Mouse (Mus musculus): ENCODE measurements around the gene Prkd2. TPM values are rescaled to one million over a fixed set of nuclear protein-coding genes. Genes with fewer than 3 reads are reported as not detected.

Prkd2 gene
- polyA plus RNA-seq, 1 experiment from 2014 or later = 23.3 TPM

GRCm38 (mm10) chr7:16912360-16912759 lies 69.7 kb downstream of the Prkd2 start:
- Histone ChIP-seq H3K4me1 (replicated peaks; ENCODE audit: control insufficient read depth, insufficient read depth, low read length) (peaks cover 7% of the 10 kb centered on the region), H3K9me3 (ENCODE audit: control insufficient read depth, low read length) (no peaks in the 10 kb centered on the region), H3K4me2 (ENCODE audit: low read depth, low read length) (no peak overlapping the region), H3K36me3 (ENCODE audit: control insufficient read depth, insufficient read depth, low read length) (peaks cover 12% of the 10 kb centered on the region), H3K9ac (ENCODE audit: low read length) (no peak overlapping the region), H3K27ac (ENCODE audit: low read length) (no peak overlapping the region), H3K4me3 (ENCODE audit: low read length) (no peak overlapping the region), H3K27me3 (ENCODE audit: control insufficient read depth, insufficient read depth, low read depth, low read length) (0 out of 2 replicates have a peak, but pooled peaks cover 3% of the 10 kb centered on the region)
- no peak for ATAC-seq (ENCODE audit: low read depth)
- WGBS = 51% methylated on average over 6 of the region's 6 CpGs

GRCm38 (mm10) chr7:16913806-16914452 lies 71.2 kb downstream of the Prkd2 start:
- Histone ChIP-seq H3K4me3 (ENCODE audit: low read length) (no peak overlapping the region), H3K36me3 (ENCODE audit: control insufficient read depth, insufficient read depth, low read length) (peaks cover 21% of the 10 kb centered on the region), H3K27me3 (ENCODE audit: control insufficient read depth, insufficient read depth, low read depth, low read length) (no peaks in the 10 kb centered on the region), H3K4me2 (ENCODE audit: low read depth, low read length) (no peak overlapping the region), H3K4me1 (replicated peaks; ENCODE audit: control insufficient read depth, insufficient read depth, low read length) (peaks cover 9% of the 10 kb centered on the region), H3K27ac (ENCODE audit: low read length) (no peak overlapping the region), H3K9ac (ENCODE audit: low read length) (0 out of 2 replicates have a peak overlapping the region, but pooled peaks have one; percentile 17), H3K9me3 (ENCODE audit: control insufficient read depth, low read length) (no peaks in the 10 kb centered on the region)
- ATAC-seq (ENCODE audit: low read depth) = peak; percentile 61
- 34% methylated on average over 10 of the region's 10 CpGs for WGBS

- WGBS = 82% methylated on average over 18 of the region's 18 CpGs
- Histone ChIP-seq H3K27ac (ENCODE audit: low read length) (no peak overlapping the region), H3K9me3 (ENCODE audit: control insufficient read depth, low read length) (no peaks in the 10 kb centered on the region), H3K9ac (ENCODE audit: low read length) (no peak overlapping the region), H3K4me3 (ENCODE audit: low read length) (no peak overlapping the region), H3K4me2 (ENCODE audit: low read depth, low read length) (no peak overlapping the region), H3K36me3 (ENCODE audit: control insufficient read depth, insufficient read depth, low read length) (peaks cover 23% of the 10 kb centered on the region), H3K27me3 (ENCODE audit: control insufficient read depth, insufficient read depth, low read depth, low read length) (no peaks in the 10 kb centered on the region), H3K4me1 (replicated peaks; ENCODE audit: control insufficient read depth, insufficient read depth, low read length) (peaks cover 10% of the 10 kb centered on the region)
- no peak for ATAC-seq (ENCODE audit: low read depth)
These were observed 72.0 kb downstream of the Prkd2 start for GRCm38 (mm10) chr7:16914453-16915343.

GRCm38 (mm10) chr7:16915461-16916340 lies 73.0 kb downstream of the Prkd2 start:
- Histone ChIP-seq H3K9me3 (ENCODE audit: control insufficient read depth, low read length) (no peaks in the 10 kb centered on the region), H3K27me3 (ENCODE audit: control insufficient read depth, insufficient read depth, low read depth, low read length) (no peaks in the 10 kb centered on the region), H3K4me1 (replicated peaks; ENCODE audit: control insufficient read depth, insufficient read depth, low read length) (peaks cover 16% of the 10 kb centered on the region), H3K4me2 (ENCODE audit: low read depth, low read length) (no peak overlapping the region), H3K36me3 (ENCODE audit: control insufficient read depth, insufficient read depth, low read length) (peaks cover 23% of the 10 kb centered on the region), H3K9ac (ENCODE audit: low read length) (no peak overlapping the region), H3K27ac (ENCODE audit: low read length) (no peak overlapping the region), H3K4me3 (ENCODE audit: low read length) (no peak overlapping the region)
- 79% methylated on average over 32 of the region's 32 CpGs for WGBS
- no peak for ATAC-seq (ENCODE audit: low read depth)

- no peak overlapping the region for H3K4me2 ChIP-seq (ENCODE audit: low read depth, low read length)
- no peak overlapping the region for H3K9ac ChIP-seq (ENCODE audit: low read length)
- peaks cover 23% of the 10 kb centered on the region for H3K36me3 ChIP-seq (ENCODE audit: control insufficient read depth, insufficient read depth, low read length)
- peaks cover 25% of the 10 kb centered on the region for H3K4me1 ChIP-seq (replicated peaks; ENCODE audit: control insufficient read depth, insufficient read depth, low read length)
- no peak overlapping the region for H3K27ac ChIP-seq (ENCODE audit: low read length)
- ATAC-seq (ENCODE audit: low read depth) = 0 out of 2 replicates have a peak, but pooled peaks have one; percentile 12
- H3K4me3 ChIP-seq (ENCODE audit: low read length) = no peak overlapping the region
- no peaks in the 10 kb centered on the region for H3K9me3 ChIP-seq (ENCODE audit: control insufficient read depth, low read length)
- no peaks in the 10 kb centered on the region for H3K27me3 ChIP-seq (ENCODE audit: control insufficient read depth, insufficient read depth, low read depth, low read length)
- whole genome bisulfite sequencing = 60% methylated on average over 30 of the region's 30 CpGs
These were observed 73.9 kb downstream of the Prkd2 start for GRCm38 (mm10) chr7:16916342-16917265.

- Histone ChIP-seq H3K27me3 (ENCODE audit: control insufficient read depth, insufficient read depth, low read depth, low read length) (no peaks in the 10 kb centered on the region), H3K36me3 (ENCODE audit: control insufficient read depth, insufficient read depth, low read length) (peaks cover 23% of the 10 kb centered on the region), H3K9me3 (ENCODE audit: control insufficient read depth, low read length) (no peaks in the 10 kb centered on the region), H3K27ac (ENCODE audit: low read length) (no peak overlapping the region), H3K4me3 (ENCODE audit: low read length) (no peak overlapping the region), H3K4me1 (replicated peaks; ENCODE audit: control insufficient read depth, insufficient read depth, low read length) (peaks cover 33% of the 10 kb centered on the region), H3K4me2 (ENCODE audit: low read depth, low read length) (no peak overlapping the region), H3K9ac (ENCODE audit: low read length) (no peak overlapping the region)
- no peak for ATAC-seq (ENCODE audit: low read depth)
- 45% methylated on average over 11 of the region's 11 CpGs for WGBS
These were observed 74.7 kb downstream of the Prkd2 start for GRCm38 (mm10) chr7:16917447-16917846.

GRCm38 (mm10) chr7:16918014-16918413 lies 75.3 kb downstream of the Prkd2 start:
- no peak overlapping the region for H3K4me2 ChIP-seq (ENCODE audit: low read depth, low read length)
- no peak overlapping the region for H3K27ac ChIP-seq (ENCODE audit: low read length)
- no peaks in the 10 kb centered on the region for H3K27me3 ChIP-seq (ENCODE audit: control insufficient read depth, insufficient read depth, low read depth, low read length)
- H3K9ac ChIP-seq (ENCODE audit: low read length) = no peak overlapping the region
- no peak overlapping the region for H3K4me3 ChIP-seq (ENCODE audit: low read length)
- WGBS = 74% methylated on average over 9 of the region's 9 CpGs
- peaks cover 39% of the 10 kb centered on the region for H3K4me1 ChIP-seq (replicated peaks; ENCODE audit: control insufficient read depth, insufficient read depth, low read length)
- peaks cover 23% of the 10 kb centered on the region for H3K36me3 ChIP-seq (ENCODE audit: control insufficient read depth, insufficient read depth, low read length)
- ATAC-seq (ENCODE audit: low read depth) = no peak
- no peaks in the 10 kb centered on the region for H3K9me3 ChIP-seq (ENCODE audit: control insufficient read depth, low read length)

GRCm38 (mm10) chr7:16918670-16919069 lies 76.0 kb downstream of the Prkd2 start:
- no peak overlapping the region for H3K27ac ChIP-seq (ENCODE audit: low read length)
- no peak for ATAC-seq (ENCODE audit: low read depth)
- 75% methylated on average over 3 of the region's 3 CpGs for WGBS
- no peak overlapping the region for H3K4me3 ChIP-seq (ENCODE audit: low read length)
- no peaks in the 10 kb centered on the region for H3K27me3 ChIP-seq (ENCODE audit: control insufficient read depth, insufficient read depth, low read depth, low read length)
- peaks cover 23% of the 10 kb centered on the region for H3K36me3 ChIP-seq (ENCODE audit: control insufficient read depth, insufficient read depth, low read length)
- H3K4me2 ChIP-seq (ENCODE audit: low read depth, low read length) = no peak overlapping the region
- H3K9me3 ChIP-seq (ENCODE audit: control insufficient read depth, low read length) = no peaks in the 10 kb centered on the region
- H3K9ac ChIP-seq (ENCODE audit: low read length) = no peak overlapping the region
- peaks cover 39% of the 10 kb centered on the region for H3K4me1 ChIP-seq (replicated peaks; ENCODE audit: control insufficient read depth, insufficient read depth, low read length)

Data from lung, embryonic 16.5 days (tissue).